Mouse (Mus musculus) frontal cortex, adult 2 months (tissue): ENCODE results near the gene Dctn2. TPM values are rescaled to one million over a fixed set of nuclear protein-coding genes. Genes with fewer than 3 reads are reported as not detected.
"Not testable (repeated sequence)": the region's sequence is repeated elsewhere in the genome, so short reads cannot be mapped to it uniquely, and the experiment has no call there.

Source experiments
- DNase-seq, 2 experiments: peaks; one replicate each; pipeline ENCODE4 v3.0.0; 2022; ENCODE audit warnings: low spot score in 1 of 2; ENCODE audit errors: extremely low spot score in 1 of 2
- polyA plus RNA-seq: library from polyadenylated mRNA; depleted of rRNA; stranded (reverse); fragments of >200 nt; gene quantifications from 2 replicates; pipeline ENCODE4 v1.2.3, GENCODE M21; 2012

Gene Dctn2
- polyA plus RNA-seq, 1 experiment: 313 TPM

DNA sequence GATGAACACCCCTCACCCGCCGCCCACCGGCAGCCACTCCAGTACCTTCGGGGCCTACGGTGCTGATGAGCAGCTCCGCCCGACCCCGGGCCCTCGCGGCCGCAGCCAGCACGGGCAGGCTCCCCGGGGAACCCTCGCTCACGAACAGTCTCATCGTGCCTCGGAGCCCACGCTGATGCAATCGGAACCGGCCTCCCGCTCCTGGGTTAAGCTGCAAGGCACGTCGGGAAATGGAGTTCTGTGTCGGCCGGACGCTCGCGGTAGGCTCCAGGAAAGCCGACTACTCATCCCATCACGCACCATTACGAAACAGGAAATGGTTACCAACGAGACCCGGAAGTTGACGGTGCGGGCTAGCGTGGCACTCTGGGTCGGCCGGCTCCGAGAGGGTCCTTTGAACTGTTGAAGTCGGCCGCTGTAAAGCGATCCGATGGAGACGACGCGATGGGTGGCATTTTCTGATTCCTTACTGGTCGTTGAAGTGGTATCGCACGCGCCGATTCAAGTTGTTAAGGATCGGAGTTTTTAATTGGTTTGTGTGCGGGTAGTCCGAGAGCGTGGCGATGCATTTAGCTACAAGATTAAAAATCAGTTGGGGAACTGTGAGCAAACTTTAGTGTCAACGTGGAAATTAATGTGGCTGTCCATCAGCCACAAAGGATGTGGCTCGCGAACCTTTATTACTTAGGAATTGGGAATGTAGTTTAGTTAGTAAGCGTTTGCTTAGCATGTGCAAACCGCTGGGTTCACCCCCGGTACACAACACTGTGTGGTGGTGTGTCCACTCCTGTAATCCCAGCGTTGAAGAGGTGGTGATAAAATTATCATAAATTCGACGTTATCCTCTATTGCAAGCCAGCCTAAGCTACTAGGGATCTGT is 45.5 kb downstream of the Dctn2 start, which contains the start of gene Mars:
Gene Mars (minus strand): TSS at position 311 of the 880 bp plus-strand sequence.
- peak; percentile 94 to 98 for DNase-seq

DNA sequence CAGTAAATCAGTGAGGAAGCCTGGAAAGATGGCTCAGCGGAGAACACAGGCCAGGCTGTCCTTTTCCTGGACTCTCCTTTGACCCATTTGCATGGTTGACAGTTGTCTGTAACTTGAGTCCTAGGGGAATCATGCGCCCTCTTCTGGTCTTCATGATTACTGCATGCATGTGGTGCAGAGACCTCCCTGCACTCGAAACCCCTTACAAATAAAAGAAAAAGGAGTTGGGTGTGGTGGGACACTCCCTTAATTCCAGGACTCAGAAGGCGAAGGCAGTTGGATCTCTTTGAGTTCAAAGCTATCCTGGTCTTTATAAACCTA is 46.1 kb downstream of the Dctn2 start:
- peak; percentile 56 to 87 for DNase-seq

DNA sequence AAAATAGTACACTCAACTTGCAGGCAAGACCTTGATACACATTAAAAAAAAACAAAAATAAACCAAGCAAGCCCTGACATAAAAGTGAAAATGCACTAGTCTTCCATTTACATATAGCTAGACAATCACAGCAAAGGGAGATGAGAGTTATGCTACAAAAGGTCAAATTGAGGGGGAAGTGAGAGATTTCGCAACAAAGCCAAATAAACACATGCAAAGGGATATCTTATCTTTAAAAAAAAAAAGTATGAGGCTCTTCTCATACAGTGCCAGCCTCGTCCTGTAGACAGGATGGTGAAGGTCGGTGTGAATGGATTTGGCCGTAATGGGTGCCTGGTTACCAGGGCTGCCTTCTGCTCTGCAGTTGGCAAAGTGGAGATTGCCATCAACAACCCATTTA is 46.7 kb downstream of the Dctn2 start:
- DNase-seq: no peak

- DNase-seq: not testable (repeated sequence)
These were observed 47.3 kb downstream of the Dctn2 start for GRCm38 (mm10) chr10:127313516-127313915.

DNA sequence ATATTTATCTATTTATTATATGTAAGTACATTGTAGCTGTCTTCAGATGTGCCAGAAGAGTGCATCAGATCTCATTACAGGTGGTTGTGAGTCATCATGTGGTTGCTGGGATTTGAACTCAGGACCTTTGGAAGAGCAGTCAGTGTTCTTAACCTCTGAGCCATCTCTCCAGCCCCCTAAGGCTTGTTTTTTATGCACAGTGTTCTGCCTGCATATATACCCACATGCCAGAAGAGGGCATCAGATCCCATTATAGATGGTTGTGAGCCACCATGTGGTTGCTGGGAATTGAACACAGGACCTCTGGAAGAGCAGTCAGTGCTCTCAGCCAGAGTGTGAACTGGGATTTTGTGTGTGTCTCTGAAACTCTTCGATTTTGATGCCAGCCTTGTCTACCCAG is 48.8 kb downstream of the Dctn2 start:
- not testable (repeated sequence) for DNase-seq

GRCm38 (mm10) chr10:127317277-127317676 is 51.1 kb downstream of the Dctn2 start:
- DNase-seq: no peak

GRCm38 (mm10) chr10:127318009-127318408 is 51.8 kb downstream of the Dctn2 start:
- DNase-seq: no peak

- no peak for DNase-seq
These were observed 53.8 kb downstream of the Dctn2 start for GRCm38 (mm10) chr10:127319969-127320368.

- DNase-seq: no peak
These were observed 55.5 kb downstream of the Dctn2 start, which contains the start of gene Arhgap9 for GRCm38 (mm10) chr10:127321621-127322020. Arhgap9 (plus strand) TSS chr10:127321964.

GRCm38 (mm10) chr10:127322178-127322577 is 56.0 kb downstream of the Dctn2 start:
- no peak for DNase-seq

- DNase-seq: no peak
These were observed 56.5 kb downstream of the Dctn2 start for GRCm38 (mm10) chr10:127322669-127323068.

- DNase-seq: no peak
These were observed 57.1 kb downstream of the Dctn2 start for GRCm38 (mm10) chr10:127323131-127323855.

GRCm38 (mm10) chr10:127324495-127324894 is 58.3 kb downstream of the Dctn2 start:
- DNase-seq: no peak

GRCm38 (mm10) chr10:127325454-127326016 is 59.4 kb downstream of the Dctn2 start:
- no peak for DNase-seq

DNA sequence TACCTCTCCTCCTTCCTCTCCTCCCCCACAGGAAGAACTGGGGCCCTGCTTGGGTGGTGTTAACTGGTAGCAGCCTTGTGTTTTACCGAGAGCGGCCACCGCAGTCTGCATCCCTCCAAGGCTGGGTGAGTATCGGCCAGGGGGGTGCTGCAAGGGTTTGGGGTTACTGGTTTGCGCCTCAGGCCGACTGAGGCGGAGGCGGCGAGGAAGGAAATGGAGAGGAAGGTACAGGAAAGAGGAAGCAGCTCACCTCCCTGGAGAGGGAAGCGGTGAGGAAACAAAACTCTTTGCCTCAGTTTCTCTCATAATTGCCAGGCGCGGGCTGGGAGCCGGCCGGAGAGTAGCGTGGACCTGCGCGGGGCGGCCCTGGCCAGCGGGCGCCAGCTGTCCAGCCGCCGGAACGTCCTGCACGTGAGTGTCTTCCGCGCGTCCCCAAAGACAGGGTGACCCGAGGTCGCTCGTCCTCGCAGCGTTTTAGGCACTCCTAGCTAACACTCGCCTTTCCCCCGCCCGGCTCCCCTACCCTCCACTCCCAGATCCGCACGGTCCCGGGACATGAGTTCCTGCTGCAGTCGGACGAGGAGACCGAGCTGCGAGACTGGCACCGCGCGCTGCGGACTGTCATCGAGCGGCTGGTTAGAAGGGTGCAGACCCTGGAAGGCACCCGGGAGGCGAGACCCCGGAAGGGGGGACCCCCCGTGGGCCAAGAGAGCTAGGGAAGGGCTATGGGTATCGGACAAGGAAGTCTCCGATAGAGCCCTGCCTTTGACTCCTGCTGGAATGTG is 60.0 kb downstream of the Dctn2 start:
- DNase-seq: no peak

- no peak for DNase-seq
These were observed 60.7 kb downstream of the Dctn2 start for GRCm38 (mm10) chr10:127326828-127327227.

GRCm38 (mm10) chr10:127327461-127328145 is 61.4 kb downstream of the Dctn2 start:
- no peak for DNase-seq

GRCm38 (mm10) chr10:127330212-127330611 is 64.0 kb downstream of the Dctn2 start:
- DNase-seq: no peak
